Mouse (Mus musculus) G1E (cell line): Measurements from ENCODE around the gene Emc10.

Experiments
- CTCF ChIP-seq: IDR thresholded peaks from 2 replicates; pipeline ENCODE4 v1.5.1; 2012; ENCODE audit warnings: low read depth, low read length, inconsistent platforms, mixed read lengths
- GATA1 ChIP-seq: IDR thresholded peaks from 2 replicates; pipeline ENCODE4 v1.6.1; 2012; ENCODE audit warnings: borderline replicate concordance, low read length, inconsistent platforms, mixed read lengths
- TAL1 ChIP-seq: conservative IDR thresholded peaks from 2 replicates; pipeline ENCODE4 v1.6.1; 2012; ENCODE audit warnings: low read depth, low read length, inconsistent platforms, mixed read lengths

DNA sequence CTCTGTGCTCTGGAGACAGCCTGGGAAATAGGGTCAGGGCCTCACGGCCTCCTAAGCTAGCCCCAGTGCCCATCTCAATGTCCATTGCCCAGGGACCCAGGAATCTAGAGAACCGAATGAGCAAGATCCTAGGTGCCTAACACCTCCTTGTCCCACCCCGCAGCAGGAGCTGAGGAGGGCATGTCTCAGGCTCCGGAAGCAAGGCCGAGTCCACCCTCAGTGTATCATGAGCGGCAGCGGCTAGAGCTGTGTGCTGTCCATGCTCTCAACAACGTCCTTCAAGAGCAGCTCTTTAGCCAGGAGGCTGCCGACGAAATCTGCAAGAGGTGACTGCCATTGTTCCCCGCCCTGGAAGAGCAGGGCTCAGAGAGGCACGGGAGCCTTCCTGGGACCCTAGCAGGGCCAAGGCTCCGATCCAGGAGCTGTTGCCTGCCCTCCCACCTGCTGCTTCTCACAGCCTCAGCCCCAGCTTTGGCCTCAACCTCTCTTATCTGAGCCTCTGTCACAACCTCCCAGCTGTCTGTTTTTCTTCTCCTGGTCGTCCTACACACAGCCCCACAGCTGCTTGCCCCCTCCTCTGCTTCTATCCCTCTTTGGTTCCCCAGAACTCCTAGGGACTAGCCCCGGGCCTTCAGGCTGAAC is 27.6 kb downstream of the Emc10 start:
- TF ChIP-seq CTCF: no peak
- TF ChIP-seq GATA1: no peak
- TF ChIP-seq TAL1: no peak
